21 mouse cellular contexts compared by ENCODE assay signal in genomic region chr11:121216831-121217230, GRCm38 (mm10). TPM values are rescaled to one million over a fixed set of nuclear protein-coding genes. Genes with fewer than 3 reads are reported as not detected.
DNase-seq lines count a peak whose midpoint lies in the region; TF ChIP-seq lines count a peak whose summit lies in the region.
"Had no signal": no experiment of that assay in that cellular context is flagged by ENCODE, and none has a peak within 500 bp of the region (broad histone marks: within the 10 kb centered on the region; RNA-seq: fewer than 3 reads in every experiment).

No protein-coding gene starts in this region.

- peak overlapping the region; percentile 69 for H3K27ac ChIP-seq in gastrocnemius, adult 2 months
- H3K27ac ChIP-seq: embryonic facial prominence, embryonic 13.5 days; embryonic facial prominence, embryonic 15.5 days; forebrain, embryonic 10.5 days; forebrain, embryonic 12.5 days had no signal

- intact Hi-C loops in gastrocnemius, adult 2 months (cut with DNase I) = no loop called here
- intact Hi-C loops in gastrocnemius, postnatal 14 days (cut with DNase I; ENCODE audit: low total_unique reads) = no loop called here

- DNase-seq in gastrocnemius, adult 2 months = peak; percentile 77
- DNase-seq in gastrocnemius, postnatal 14 days = no peak
- DNase-seq in gastrocnemius, postnatal 25 days = peak; percentile 37
- no peak for DNase-seq in gastrocnemius, postnatal 4 days (ENCODE audit: low spot score in 2 of 2)
- peak; percentile 61 for DNase-seq in skeletal muscle tissue, adult 2 months (ENCODE audit: low read depth, low spot score)
- DNase-seq in urinary bladder, postnatal 36 days (ENCODE audit: low spot score in 2 of 2) = no peak
- DNase-seq: adrenal gland, adult 2 months; adrenal gland, postnatal 10 days; adrenal gland, postnatal 25 days; cerebellum, adult 11 months; cerebellum, adult 18-20 months; cerebellum, adult 8-10 months; cerebellum, adult 9-11 months; cerebellum, postnatal 14 days; cerebellum, postnatal 36 days; embryo, embryonic 11 days had no signal

- H3K4me3 ChIP-seq in gastrocnemius, adult 2 months = no peak overlapping the region
- H3K4me3 ChIP-seq: embryonic facial prominence, embryonic 13.5 days; embryonic facial prominence, embryonic 15.5 days; erythroblast, embryonic 14.5 days; forebrain, embryonic 10.5 days; forebrain, embryonic 12.5 days had no signal

- no peak for TF ChIP-seq CTCF in gastrocnemius, adult 2 months (IDR thresholded peaks at IDR 0.05)

RNA-seq across cellular contexts. Expression of gene Cybc1, which starts 12.3 kb away (rescaled TPM):
- 1 to 10 TPM; 3.3 to 3.6 TPM for total RNA-seq in gastrocnemius, adult 2 months (2021)
- 1 to 10 TPM; 4.4 to 5.6 TPM for total RNA-seq in gastrocnemius, postnatal 14 days (2021)
- total RNA-seq in gastrocnemius, postnatal 25 days (2021) = 1 to 10 TPM; 3.0 to 3.6 TPM
- 10 to 100 TPM; 14.2 to 15.5 TPM for total RNA-seq in gastrocnemius, postnatal 4 days (2021)

RNA-seq across cellular contexts. Expression of gene Ogfod3, which starts 12.3 kb away (rescaled TPM):
- total RNA-seq in gastrocnemius, adult 2 months (2021) = 10 to 100 TPM; 11.4 to 14.1 TPM
- total RNA-seq in gastrocnemius, postnatal 14 days (2021) = 10 to 100 TPM; 10.0 to 12.0 TPM
- total RNA-seq in gastrocnemius, postnatal 25 days (2021) = 10 to 100 TPM; 11.5 to 11.6 TPM
- 10 to 100 TPM; 14.6 to 14.7 TPM for total RNA-seq in gastrocnemius, postnatal 4 days (2021)

RNA-seq across cellular contexts. Expression of gene Hexdc, which starts 12.6 kb away (rescaled TPM):
- total RNA-seq in gastrocnemius, adult 2 months (2021) = 1 to 10 TPM; 7.5 to 9.6 TPM
- 1 to 10 TPM; 6.0 to 7.7 TPM for total RNA-seq in gastrocnemius, postnatal 14 days (2021)
- total RNA-seq in gastrocnemius, postnatal 25 days (2021) = 1 to 10 TPM; 4.8 to 6.9 TPM
- 10 to 100 TPM; 14.4 to 14.8 TPM for total RNA-seq in gastrocnemius, postnatal 4 days (2021)

RNA-seq across cellular contexts. Expression of gene Narf, which starts 20.2 kb away (rescaled TPM):
- total RNA-seq in gastrocnemius, adult 2 months (2021) = 100 to 1,000 TPM; 106 to 133 TPM
- 10 to 100 TPM; 40.9 to 56.1 TPM for total RNA-seq in gastrocnemius, postnatal 14 days (2021)
- 10 to 100 TPM; 78.0 to 90.7 TPM for total RNA-seq in gastrocnemius, postnatal 25 days (2021)
- 10 to 100 TPM; 36.7 to 38.8 TPM for total RNA-seq in gastrocnemius, postnatal 4 days (2021)

RNA-seq across cellular contexts. Expression of gene Foxk2, which starts 43.0 kb away (rescaled TPM):
- total RNA-seq in gastrocnemius, adult 2 months (2021) = 10 to 100 TPM; 30.1 to 32.9 TPM
- 10 to 100 TPM; 18.9 to 24.7 TPM for total RNA-seq in gastrocnemius, postnatal 14 days (2021)
- total RNA-seq in gastrocnemius, postnatal 25 days (2021) = 10 to 100 TPM; 20.1 to 27.1 TPM
- 10 to 100 TPM; 36.4 to 37.5 TPM for total RNA-seq in gastrocnemius, postnatal 4 days (2021)

Comparison
In these comparisons a context has a peak if more than half of its experiments do, and no peak if none do; other contexts are left out.
1. DNase-seq: peak in gastrocnemius, adult 2 months (single experiment), gastrocnemius, postnatal 25 days (single experiment) and skeletal muscle tissue, adult 2 months (single experiment); none in gastrocnemius, postnatal 14 days (single experiment), gastrocnemius, postnatal 4 days (0 of 2) and urinary bladder, postnatal 36 days (0 of 2).